Mouse (Mus musculus): ENCODE measurements around the gene Slc26a8. TPM values are rescaled to one million over a fixed set of nuclear protein-coding genes. Genes with fewer than 3 reads are reported as not detected.

Gene Slc26a8
- total RNA-seq (2023): 1 to 10 TPM; 2.2 to 3.3 TPM

GRCm38 (mm10) chr17:28689586-28690283, at the start of gene Slc26a8:
Slc26a8 (minus strand) TSS chr17:28690233.

GRCm38 (mm10) chr17:28725783-28726182, 35.8 kb upstream of the Slc26a8 start, which contains the start of gene AC170998.1:
AC170998.1 (plus strand) TSS chr17:28726083.

GRCm38 (mm10) chr17:28690776-28691686, 998 bp upstream of the Slc26a8 start, which contains the start of gene Mapk14:
Mapk14 (plus strand) TSS chr17:28691329.

GRCm38 (mm10) chr17:28622300-28622759, 67.7 kb downstream of the Slc26a8 start, which contains the start of gene Srpk1:
Srpk1 (minus strand) TSS chr17:28622709.

Other genes starting within 250 kb of the Slc26a8 start
- 10 to 100 TPM; 36.6 to 47.0 TPM for gene Fkbp5, start 172.7 kb downstream of the Slc26a8 start, total RNA-seq (2023)
- gene Armc12, start 159.4 kb downstream of the Slc26a8 start, total RNA-seq (2023): 1 to 10 TPM; 1.1 to 1.8 TPM
- not detected for gene Clpsl2, start 140.8 kb downstream of the Slc26a8 start, total RNA-seq (2023)
- not detected for gene Clps, start 129.5 kb downstream of the Slc26a8 start, total RNA-seq (2023)
- gene Lhfpl5, start 114.6 kb downstream of the Slc26a8 start, total RNA-seq (2023): not detected
- 10 to 100 TPM; 57.5 to 66.0 TPM for gene Srpk1, start 67.5 kb downstream of the Slc26a8 start, total RNA-seq (2023)
- 100 to 1,000 TPM; 212 to 226 TPM for gene Mapk14, start 1.1 kb upstream of the Slc26a8 start, total RNA-seq (2023)
- 10 to 100 TPM; 15.1 to 15.5 TPM for gene AC170998.1, start 35.9 kb upstream of the Slc26a8 start, total RNA-seq (2023)
- gene Mapk13, start 79.1 kb upstream of the Slc26a8 start, total RNA-seq (2023): 100 to 1,000 TPM; 149 to 167 TPM
- gene Brpf3, start 110.9 kb upstream of the Slc26a8 start, total RNA-seq (2023): 10 to 100 TPM; 52.6 to 62.7 TPM
- 1 to 10 TPM; 2.5 to 3.9 TPM for gene Pnpla1, start 168.2 kb upstream of the Slc26a8 start, total RNA-seq (2023)
- under 1 TPM; 0.35 to 0.38 TPM for gene 4930539E08Rik, start 225.1 kb upstream of the Slc26a8 start, total RNA-seq (2023)

Measured in neutrophil, adult 83 days (primary cell).